Comparison of ENCODE assay signal across 9 mouse cellular contexts in genomic region chr12:118848496-118849202, GRCm38 (mm10). TPM values are rescaled to one million over a fixed set of nuclear protein-coding genes. Genes with fewer than 3 reads are reported as not detected.
DNase-seq lines count a peak whose midpoint lies in the region; ATAC-seq lines count a peak whose summit lies in the region.
"Had no signal": no experiment of that assay in that cellular context is flagged by ENCODE, and none has a peak within 500 bp of the region (broad histone marks: within the 10 kb centered on the region; RNA-seq: fewer than 3 reads in every experiment).

No protein-coding gene starts in this region.

- H3K4me3 ChIP-seq in neural tube, embryonic 13.5 days: peak overlapping the region; percentile 38

- ATAC-seq in neural tube, embryonic 13.5 days (ENCODE audit: low read depth): peak; percentile 52; the same call in 1 of the 2 replicates

- no peaks in the 10 kb centered on the region for H3K36me3 ChIP-seq in neural tube, embryonic 13.5 days

- peak overlapping the region; percentile 47 for H3K27ac ChIP-seq in neural tube, embryonic 13.5 days (replicated peaks)

- H3K4me2 ChIP-seq in neural tube, embryonic 13.5 days: peak overlapping the region; percentile 55

- peak overlapping the region; percentile 60 for H3K9ac ChIP-seq in neural tube, embryonic 13.5 days

- no peaks in the 10 kb centered on the region for H3K9me3 ChIP-seq in neural tube, embryonic 13.5 days

- peak; percentile 7 to 21 for DNase-seq in cerebellum, postnatal 14 days
- DNase-seq in cerebellum, adult 11-12 months: no peak
- peak; percentile 9 to 22 for DNase-seq in urinary bladder, postnatal 36 days (ENCODE audit: low spot score in 2 of 2)
- DNase-seq in urinary bladder, postnatal 4 days (ENCODE audit: low spot score in 2 of 2): no peak
- DNase-seq in kidney, postnatal 10 days: peak; percentile 32
- no peak for DNase-seq in thymus, postnatal 14 days
- DNase-seq in layer of hippocampus, postnatal 36 days: no peak

- peaks cover 91% of the 10 kb centered on the region for H3K27me3 ChIP-seq in neural tube, embryonic 13.5 days

- under 1% methylated on average over 80 of the region's 80 CpGs for WGBS in neural tube, embryonic 13.5 days

- peaks cover 28% of the 10 kb centered on the region for H3K4me1 ChIP-seq in neural tube, embryonic 13.5 days (replicated peaks)

RNA-seq across cellular contexts. Expression of gene Sp8, which starts 2.5 kb away (rescaled TPM):
- 4.0 and 4.1 TPM in 2 replicates for polyA plus RNA-seq in neural tube, embryonic 13.5 days (2015; fragmentation: Nextera tagmentation; extraction: Ambion mirVana)
- total RNA-seq in layer of hippocampus, postnatal 36 days (2021): 1 to 10 TPM; 1.4 to 3.1 TPM
- total RNA-seq: gastrocnemius, postnatal 4 days had no signal

Comparison
In these comparisons a context has a peak if more than half of its experiments do, and no peak if none do; other contexts are left out.
1. DNase-seq: peak in cerebellum, postnatal 14 days (2 of 2), urinary bladder, postnatal 36 days (2 of 2) and kidney, postnatal 10 days (single experiment); none in cerebellum, adult 11-12 months (single experiment), urinary bladder, postnatal 4 days (0 of 2), thymus, postnatal 14 days (single experiment) and layer of hippocampus, postnatal 36 days (0 of 2).